Mouse (Mus musculus) intestine, embryonic 14.5 days (tissue): ENCODE results near the gene Pak6. TPM values are rescaled to one million over a fixed set of nuclear protein-coding genes. Genes with fewer than 3 reads are reported as not detected.
"Not testable (repeated sequence)": the region's sequence is repeated elsewhere in the genome, so short reads cannot be mapped to it uniquely, and the experiment has no call there.

Experiments used
- ATAC-seq: fragments of 200-750 bp; cut with Nextera tagmentation; replicated peaks from 2 replicates; pipeline ENCODE4 v1.8.0; 2017; ENCODE audit warnings: low read depth, moderate number of reproducible peaks, moderate TSS enrichment, moderate library complexity; ENCODE audit not compliant: low FRiP score, low TSS enrichment
- DNase-seq: peaks from one replicate; pipeline ENCODE4 v3.0.0-alpha.2; 2018; ENCODE audit warnings: low spot score
- H3K27ac ChIP-seq: fragments of 300-500 bp; sonication (generic); 2 replicates; pipeline ENCODE4 v1.5.1; 2014; ENCODE audit warnings: low read depth, mild to moderate bottlenecking, control low read depth
- H3K27me3 ChIP-seq: fragments of 300-500 bp; sonication (generic); replicated peaks from 2 replicates; pipeline ENCODE4 v1.6.1; 2014; ENCODE audit warnings: low read length, control low read depth; ENCODE audit not compliant: control insufficient read depth, insufficient read depth
- H3K36me3 ChIP-seq: fragments of 300-500 bp; sonication (generic); 2 replicates; pipeline ENCODE4 v1.6.1; 2014; ENCODE audit warnings: low read length, control low read depth; ENCODE audit not compliant: control insufficient read depth, insufficient read depth
- H3K4me1 ChIP-seq: fragments of 300-500 bp; sonication (generic); replicated peaks from 2 replicates; pipeline ENCODE4 v1.6.1; 2014; ENCODE audit warnings: low read length, control low read depth, mixed read lengths; ENCODE audit not compliant: control insufficient read depth, insufficient read depth
- H3K4me2 ChIP-seq: fragments of 300-500 bp; sonication (generic); 2 replicates; pipeline ENCODE4 v1.6.1; 2014; ENCODE audit warnings: low read length
- H3K4me3 ChIP-seq: fragments of 300-500 bp; sonication (generic); 2 replicates; pipeline ENCODE4 v1.5.1; 2014; ENCODE audit warnings: low read depth, low read length, control low read depth, mixed read lengths
- H3K9ac ChIP-seq: fragments of 300-500 bp; sonication (generic); 2 replicates; pipeline ENCODE4 v1.6.1; 2014; ENCODE audit warnings: mild to moderate bottlenecking, low read length
- H3K9me3 ChIP-seq: fragments of 300-500 bp; sonication (generic); 2 replicates; pipeline ENCODE4 v1.6.1; 2016; ENCODE audit warnings: low read length, control low read depth; ENCODE audit not compliant: control insufficient read depth
- WGBS: fragments of 180-500 bp; shearing (Covaris S2); extraction: QIAGEN DNeasy Blood & Tissue Kit; methylation state at CpG from one replicate; pipeline ENCODE4 v1.1.7; 2014; 5-methylcytosine and 5-hydroxymethylcytosine counted together
- polyA plus RNA-seq: library from polyadenylated mRNA; unstranded; fragments of >200 nt; fragmentation: Nextera tagmentation; extraction: Ambion mirVana; gene quantifications from 2 replicates; pipeline ENCODE4 v1.2.1, GENCODE M21; 2014

The Pak6 gene
- polyA plus RNA-seq, 1 experiment from 2014 or later = 2.7 TPM

DNA sequence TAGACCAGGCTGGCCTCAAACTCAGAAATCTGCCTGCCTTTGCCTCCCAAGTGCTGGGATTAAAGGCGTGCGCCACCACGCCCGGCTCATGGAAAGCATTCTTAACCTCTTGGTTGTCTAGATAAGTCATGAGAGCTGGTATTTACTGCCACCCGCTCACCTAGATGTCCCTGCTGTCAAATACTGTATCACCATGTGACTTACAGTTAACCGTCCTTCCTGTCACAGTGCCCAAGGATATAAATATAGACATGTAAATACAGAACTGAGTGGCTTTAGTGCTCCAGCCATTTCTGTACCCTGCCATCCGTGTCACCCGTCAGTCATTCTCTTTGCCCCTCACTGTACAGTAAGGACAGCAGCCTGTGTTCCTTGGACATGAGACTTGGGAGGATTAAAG lies 24.4 kb upstream of the Pak6 start:
- Histone ChIP-seq H3K27me3 (no peaks in the 10 kb centered on the region), H3K9me3 (no peaks in the 10 kb centered on the region), H3K27ac (no peak overlapping the region), H3K4me2 (no peak overlapping the region), H3K36me3 (peaks cover 78% of the 10 kb centered on the region), H3K9ac (no peak overlapping the region), H3K4me1 (no peaks in the 10 kb centered on the region), H3K4me3 (no peak overlapping the region)
- no peak for ATAC-seq
- WGBS = 93% methylated on average over 8 of the region's 8 CpGs
- no peak for DNase-seq

DNA sequence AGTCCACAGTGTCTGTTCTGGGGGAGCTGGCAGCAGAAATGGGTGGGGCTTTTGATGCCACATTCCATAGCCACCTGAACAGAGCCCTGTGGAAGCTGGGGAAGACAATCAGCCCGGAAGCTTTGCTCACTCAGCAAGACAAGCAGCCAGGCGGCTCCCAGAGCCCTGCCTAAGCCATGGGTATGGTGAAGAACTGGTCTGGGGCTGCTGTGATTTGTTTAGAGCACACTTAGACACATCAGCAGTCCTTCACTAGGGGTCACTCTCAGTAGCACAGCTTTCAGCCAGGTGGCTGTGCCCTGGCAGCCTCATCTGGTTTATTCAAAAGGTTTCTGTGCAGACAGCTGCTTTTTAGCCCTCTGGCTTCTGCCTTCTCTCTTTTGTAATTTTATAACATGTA lies 22.0 kb upstream of the Pak6 start:
- ATAC-seq = no peak
- 63% methylated on average over 2 of the region's 2 CpGs for WGBS
- no peaks in the 10 kb centered on the region for H3K27me3 ChIP-seq
- DNase-seq = no peak
- no peak overlapping the region for H3K27ac ChIP-seq
- H3K4me1 ChIP-seq = no peaks in the 10 kb centered on the region
- peaks cover 62% of the 10 kb centered on the region for H3K36me3 ChIP-seq
- H3K4me2 ChIP-seq = no peak overlapping the region
- H3K9ac ChIP-seq = no peak overlapping the region
- H3K4me3 ChIP-seq = no peak overlapping the region
- no peaks in the 10 kb centered on the region for H3K9me3 ChIP-seq

DNA sequence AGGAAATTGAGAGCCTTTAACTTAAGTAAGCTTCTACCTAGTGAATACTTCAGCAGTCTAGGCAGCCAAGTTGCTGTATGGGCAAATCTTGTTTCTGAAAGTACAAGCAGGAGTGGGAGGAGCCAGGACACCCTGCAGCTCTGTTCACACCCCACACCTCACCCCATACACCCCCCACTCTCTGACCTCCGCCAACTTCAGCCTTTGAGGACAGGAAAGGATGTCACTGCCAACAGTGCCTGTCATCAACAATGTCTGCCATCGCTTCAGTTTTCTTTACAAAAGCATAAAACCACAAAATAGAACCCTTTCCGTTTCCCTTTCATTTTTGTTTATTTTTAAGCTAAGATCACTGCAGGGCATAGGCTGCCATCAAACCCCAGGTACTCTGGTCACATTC lies 20.7 kb upstream of the Pak6 start:
- H3K4me2 ChIP-seq = no peak overlapping the region
- peaks cover 53% of the 10 kb centered on the region for H3K36me3 ChIP-seq
- H3K27me3 ChIP-seq = no peaks in the 10 kb centered on the region

DNA sequence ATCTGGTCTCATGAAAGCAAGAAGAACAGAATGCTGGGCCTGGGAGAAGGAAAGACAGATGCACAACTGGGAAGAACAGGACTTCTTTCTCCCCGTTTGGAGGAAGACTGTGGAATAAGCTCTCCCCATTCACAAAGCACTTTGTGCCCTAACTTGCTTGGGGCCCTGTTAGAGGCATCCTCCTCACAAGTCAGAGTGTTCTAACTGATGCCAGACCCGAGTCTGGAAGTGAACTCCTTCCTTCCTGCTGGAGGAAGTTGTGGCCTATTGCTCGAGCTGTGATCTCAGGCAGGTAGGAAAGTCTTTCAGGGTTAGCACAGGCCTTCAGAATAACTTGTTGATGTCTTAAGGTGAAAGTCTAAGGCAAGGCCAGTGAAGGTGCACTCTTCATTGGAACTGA lies 20.2 kb upstream of the Pak6 start:
- Histone ChIP-seq H3K9ac (no peak overlapping the region), H3K27me3 (no peaks in the 10 kb centered on the region), H3K4me2 (no peak overlapping the region), H3K36me3 (peaks cover 53% of the 10 kb centered on the region), H3K4me3 (no peak overlapping the region), H3K27ac (no peak overlapping the region), H3K4me1 (no peaks in the 10 kb centered on the region), H3K9me3 (no peaks in the 10 kb centered on the region)
- 67% methylated on average over 3 of the region's 3 CpGs for WGBS
- no peak for ATAC-seq
- DNase-seq = no peak

More for the DNA sequence above, 20.7 kb upstream of the Pak6 start:
- H3K4me3 ChIP-seq = no peak overlapping the region
- H3K9me3 ChIP-seq = no peaks in the 10 kb centered on the region
- no peaks in the 10 kb centered on the region for H3K4me1 ChIP-seq
- H3K27ac ChIP-seq = no peak overlapping the region
- no peak overlapping the region for H3K9ac ChIP-seq
- DNase-seq (no peak), ATAC-seq (no peak)
- 84% methylated on average over 3 of the region's 3 CpGs for WGBS

DNA sequence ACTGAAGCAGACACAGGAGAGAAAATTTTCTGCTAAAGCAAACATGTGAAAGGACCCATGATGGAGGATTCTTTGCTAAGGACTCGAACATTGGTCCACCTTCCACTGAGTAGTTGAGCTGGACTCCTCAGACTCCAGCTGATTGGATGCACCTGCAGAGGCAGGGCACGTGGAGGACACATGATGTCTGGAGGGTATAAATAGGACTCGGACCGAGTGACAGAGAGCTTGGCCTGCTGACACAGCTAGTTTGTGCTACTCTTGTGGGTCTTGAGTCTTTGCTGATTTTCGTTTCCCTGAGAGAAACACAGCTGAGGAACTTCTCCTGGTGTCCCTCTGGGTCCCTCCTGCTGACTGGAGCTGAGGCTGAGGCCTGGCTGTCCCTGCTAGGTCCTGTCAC lies 16.4 kb upstream of the Pak6 start:
- Histone ChIP-seq H3K9me3 (no peaks in the 10 kb centered on the region), H3K36me3 (peaks cover 20% of the 10 kb centered on the region), H3K4me2 (no peak overlapping the region), H3K4me1 (no peaks in the 10 kb centered on the region), H3K27me3 (no peaks in the 10 kb centered on the region), H3K4me3 (no peak overlapping the region), H3K9ac (no peak overlapping the region), H3K27ac (no peak overlapping the region)
- DNase-seq (no peak), ATAC-seq (no peak)
- WGBS = 86% methylated on average over 5 of the region's 5 CpGs

DNA sequence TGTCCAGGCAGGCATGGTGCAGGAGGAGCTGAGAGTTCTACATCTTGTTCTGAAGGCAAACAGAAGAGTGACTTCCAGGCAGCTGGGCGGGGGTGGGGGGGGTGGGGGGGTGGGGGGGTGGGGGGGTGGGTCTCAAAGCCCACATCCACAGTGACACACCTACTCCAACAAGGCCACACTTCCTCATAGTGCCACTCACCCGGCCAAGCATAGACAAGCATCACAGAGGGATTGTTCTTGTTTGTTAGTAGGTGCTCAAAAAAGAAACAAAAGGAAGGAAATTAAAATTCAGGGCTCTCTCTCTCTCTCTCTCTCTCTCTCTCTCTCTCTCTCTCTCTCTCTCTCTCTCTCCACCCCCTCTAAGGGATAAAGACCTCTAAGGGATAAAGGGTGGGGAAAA lies 12.4 kb upstream of the Pak6 start:
- not testable (repeated sequence) for H3K4me3 ChIP-seq
- WGBS = 77% methylated on average over 1 of the region's 2 CpGs

DNA sequence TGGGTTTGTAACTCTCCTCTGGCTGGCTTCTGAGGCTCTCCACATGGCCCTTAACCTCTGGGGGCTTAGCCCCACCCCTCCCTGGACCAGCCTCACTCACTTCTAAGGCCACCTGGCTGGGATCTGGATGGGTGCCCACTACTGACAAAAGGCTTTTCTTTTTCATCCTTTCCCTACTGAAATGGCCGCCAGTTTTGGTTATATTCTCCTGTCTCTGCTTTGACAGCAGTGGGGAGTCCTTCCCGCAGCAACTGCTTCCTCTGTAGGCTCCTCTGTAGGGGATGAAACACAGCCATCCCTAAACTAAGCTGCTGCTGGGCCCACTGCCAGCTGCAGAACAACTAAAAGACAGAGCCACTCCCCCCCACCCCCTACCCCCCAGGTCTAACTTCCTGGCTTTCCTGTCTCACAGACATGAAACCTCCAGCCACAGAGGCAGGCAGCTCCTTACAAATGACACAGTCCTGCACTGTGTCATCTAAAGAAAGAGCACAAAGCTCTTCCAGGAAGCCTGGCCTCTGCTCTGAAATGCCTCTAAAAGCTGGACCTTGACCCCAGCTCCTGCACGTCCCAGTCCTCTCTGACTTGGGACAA lies 6.3 kb upstream of the Pak6 start:
- Histone ChIP-seq H3K27ac (peak overlapping the region; percentile 71), H3K27me3 (no peaks in the 10 kb centered on the region), H3K4me3 (no peak overlapping the region), H3K4me2 (no peak overlapping the region), H3K9ac (no peak overlapping the region), H3K9me3 (no peaks in the 10 kb centered on the region), H3K36me3 (no peaks in the 10 kb centered on the region), H3K4me1 (peaks cover 28% of the 10 kb centered on the region)
- ATAC-seq (peak; percentile 57), DNase-seq (peak; percentile 67)
- WGBS = 17% methylated on average over 3 of the region's 3 CpGs

More for the DNA sequence above, 12.4 kb upstream of the Pak6 start:
- H3K36me3 ChIP-seq, H3K4me2 ChIP-seq, H3K27ac ChIP-seq, H3K27me3 ChIP-seq, H3K9ac ChIP-seq, ATAC-seq, H3K9me3 ChIP-seq, H3K4me1 ChIP-seq, DNase-seq: not testable (repeated sequence)

DNA sequence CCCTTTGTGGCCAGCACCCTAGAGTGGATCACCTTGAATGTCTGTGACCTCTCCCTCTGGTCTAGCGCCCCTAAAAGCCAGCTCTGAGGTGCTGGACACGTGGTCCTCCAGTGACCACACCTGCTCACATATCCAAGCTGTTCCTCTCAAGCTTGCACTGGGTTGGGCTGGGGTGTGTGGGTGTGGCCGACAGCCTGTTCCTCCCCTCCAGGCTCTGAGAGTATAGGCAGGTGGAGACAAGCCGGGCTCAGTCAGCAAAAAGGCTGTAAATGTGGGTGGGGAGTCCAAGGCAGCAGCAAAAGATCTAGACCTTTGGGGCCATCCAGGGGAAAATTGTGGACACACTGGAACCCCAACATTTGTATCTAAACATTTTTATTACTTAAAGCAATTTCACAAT lies 4.6 kb upstream of the Pak6 start:
- H3K4me1 ChIP-seq = peaks cover 35% of the 10 kb centered on the region
- DNase-seq = peak; percentile 68
- ATAC-seq = peak; percentile 74

DNA sequence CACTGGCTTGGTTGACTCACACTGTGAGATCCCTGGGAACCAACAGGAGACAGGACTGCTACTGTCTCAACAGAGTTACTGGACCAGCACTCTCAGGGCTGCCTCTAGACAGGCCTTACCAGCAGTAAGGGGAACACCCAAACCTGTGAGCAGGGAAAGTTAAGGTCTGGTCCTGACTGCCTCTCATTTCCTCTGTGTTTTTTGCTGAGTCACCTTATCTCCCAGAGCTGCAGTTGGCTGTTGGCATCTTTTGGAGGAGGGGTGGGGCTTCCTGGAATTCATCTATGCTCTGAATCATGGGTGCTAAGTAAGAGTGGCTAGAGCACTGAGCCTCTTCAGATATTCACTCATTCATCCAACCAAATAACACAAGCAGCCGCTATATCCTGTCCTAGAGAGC lies 4.0 kb upstream of the Pak6 start:
- H3K9me3 ChIP-seq = no peaks in the 10 kb centered on the region
- H3K27me3 ChIP-seq = peaks cover 14% of the 10 kb centered on the region
- peaks cover 35% of the 10 kb centered on the region for H3K4me1 ChIP-seq
- H3K4me3 ChIP-seq = no peak overlapping the region
- ATAC-seq (no peak), DNase-seq (no peak)
- H3K4me2 ChIP-seq = no peak overlapping the region
- peak overlapping the region; percentile 57; the same call in 1 of the 2 replicates for H3K27ac ChIP-seq
- no peak overlapping the region for H3K9ac ChIP-seq
- WGBS = 70% methylated on average over 1 of the region's 1 CpGs
- H3K36me3 ChIP-seq = no peaks in the 10 kb centered on the region

More for the DNA sequence above, 4.6 kb upstream of the Pak6 start:
- no peaks in the 10 kb centered on the region for H3K36me3 ChIP-seq
- 26% methylated on average over 4 of the region's 4 CpGs for WGBS
- H3K9me3 ChIP-seq = no peaks in the 10 kb centered on the region
- no peak overlapping the region for H3K27ac ChIP-seq
- no peak overlapping the region for H3K4me2 ChIP-seq
- no peak overlapping the region for H3K4me3 ChIP-seq
- H3K9ac ChIP-seq = no peak overlapping the region
- H3K27me3 ChIP-seq = peaks cover 10% of the 10 kb centered on the region; the same call in 1 of the 2 replicates
